Comparison of ENCODE assay signal across 22 mouse cellular contexts in genomic region chr1:193085541-193086020, GRCm38 (mm10). TPM values are rescaled to one million over a fixed set of nuclear protein-coding genes. Genes with fewer than 3 reads are reported as not detected.
DNase-seq lines count a peak whose midpoint lies in the region; ATAC-seq and TF ChIP-seq lines count a peak whose summit lies in the region.
"Had no signal": no experiment of that assay in that cellular context is flagged by ENCODE, and none has a peak within 500 bp of the region (broad histone marks: within the 10 kb centered on the region; RNA-seq: fewer than 3 reads in every experiment).

No protein-coding gene starts in this region.

- H3K36me3 ChIP-seq in midbrain, embryonic 14.5 days (ENCODE audit: control insufficient read depth, insufficient read depth, low read length), result no peaks in the 10 kb centered on the region
- H3K36me3 ChIP-seq: limb, embryonic 10.5 days; limb, embryonic 15.5 days; liver, embryonic 13.5 days; midbrain, embryonic 15.5 days; neural tube, embryonic 12.5 days had no signal

- no peak overlapping the region for H3K4me2 ChIP-seq in midbrain, embryonic 14.5 days (ENCODE audit: low read length)
- H3K4me2 ChIP-seq: forebrain, embryonic 13.5 days; limb, embryonic 15.5 days; liver, embryonic 13.5 days; midbrain, embryonic 15.5 days; neural tube, embryonic 12.5 days had no signal

- H3K9me3 ChIP-seq in midbrain, embryonic 14.5 days (ENCODE audit: control insufficient read depth, low read length), result no peaks in the 10 kb centered on the region
- H3K9me3 ChIP-seq: forebrain, embryonic 13.5 days; limb, embryonic 10.5 days; limb, embryonic 15.5 days; liver, embryonic 13.5 days; midbrain, embryonic 15.5 days; neural tube, embryonic 12.5 days had no signal

- H3K27ac ChIP-seq in gastrocnemius, adult 2 months, result peak overlapping the region; percentile 91
- H3K27ac ChIP-seq in cortical plate, adult 2 months (ENCODE audit: insufficient read depth, low read length), result peak overlapping the region; percentile 39
- H3K27ac ChIP-seq in midbrain, embryonic 14.5 days (replicated peaks; ENCODE audit: low read depth, low read length), result no peak overlapping the region
- H3K27ac ChIP-seq: forebrain, embryonic 13.5 days; limb, embryonic 10.5 days; liver, embryonic 13.5 days; midbrain, embryonic 15.5 days; neural tube, embryonic 12.5 days had no signal

- no peak for TF ChIP-seq POLR2A in cortical plate, adult 2 months (IDR thresholded peaks at IDR 0.05; ENCODE audit: extremely low read depth, insufficient read depth, low read length)

- WGBS in midbrain, embryonic 14.5 days, result 70% methylated on average over 5 of the region's 5 CpGs

- no peak for ATAC-seq in midbrain, embryonic 14.5 days (ENCODE audit: low FRiP score, low TSS enrichment)
- ATAC-seq: forebrain, embryonic 13.5 days; hindbrain, embryonic 16.5 days; midbrain, embryonic 15.5 days had no signal

- no peak overlapping the region for H3K9ac ChIP-seq in midbrain, embryonic 14.5 days (replicated peaks; ENCODE audit: low read length)
- H3K9ac ChIP-seq: forebrain, embryonic 13.5 days; limb, embryonic 15.5 days; liver, embryonic 13.5 days; midbrain, embryonic 15.5 days; neural tube, embryonic 12.5 days had no signal

- peak overlapping the region; percentile 42 for H3K4me3 ChIP-seq in gastrocnemius, adult 2 months
- no peak overlapping the region for H3K4me3 ChIP-seq in cortical plate, adult 2 months (ENCODE audit: insufficient read depth, low read length)
- H3K4me3 ChIP-seq in midbrain, embryonic 14.5 days (replicated peaks; ENCODE audit: low read depth, low read length), result no peak overlapping the region
- H3K4me3 ChIP-seq: forebrain, embryonic 13.5 days; layer of hippocampus, adult 2 months; limb, embryonic 10.5 days; limb, embryonic 15.5 days; liver, embryonic 13.5 days; midbrain, embryonic 15.5 days; neural tube, embryonic 12.5 days had no signal

- H3K4me1 ChIP-seq in cortical plate, adult 2 months (ENCODE audit: control insufficient read depth, insufficient read depth, low read length), result peaks cover 20% of the 10 kb centered on the region
- H3K4me1 ChIP-seq in midbrain, embryonic 14.5 days (ENCODE audit: control insufficient read depth, insufficient read depth, low read length), result peaks cover 12% of the 10 kb centered on the region
- H3K4me1 ChIP-seq: liver, embryonic 13.5 days had no signal

- DNase-seq in gastrocnemius, adult 2 months, result peak; percentile 64
- DNase-seq in gastrocnemius, adult 8-10 months (ENCODE audit: low spot score in 2 of 2), result no peak
- DNase-seq in heart, adult 9 months (ENCODE audit: low spot score in 2 of 2), result peak; percentile 19 to 24
- no peak for DNase-seq in heart, adult 8-10 months (ENCODE audit: low spot score)
- DNase-seq in midbrain, embryonic 14.5 days, result no peak
- DNase-seq in lung, adult 18-20 months, result no peak
- DNase-seq: adrenal gland, postnatal 36 days; cerebellum, adult 8-10 months; cerebellum, postnatal 25 days; gastrocnemius, postnatal 10 days; kidney, adult 18-20 months; kidney, postnatal 36 days; liver, embryonic 13.5 days; lung, adult 2 months had no signal

- intact Hi-C loops in gastrocnemius, adult 2 months (cut with DNase I), result loop anchor here (5.0 to 10.0 kb wide), 3 partner anchors 37 to 301 kb away; partner anchors contain the start of gene Syt14

- no peak for TF ChIP-seq CTCF in gastrocnemius, adult 2 months (IDR thresholded peaks at IDR 0.05)
- TF ChIP-seq CTCF in cortical plate, adult 2 months (IDR thresholded peaks at IDR 0.05; ENCODE audit: extremely low read depth, insufficient read depth, low read length), result no peak

- H3K27me3 ChIP-seq in midbrain, embryonic 14.5 days (ENCODE audit: control insufficient read depth, insufficient read depth, low read length), result no peaks in the 10 kb centered on the region
- H3K27me3 ChIP-seq: forebrain, embryonic 13.5 days; limb, embryonic 15.5 days; liver, embryonic 13.5 days; midbrain, embryonic 15.5 days; neural tube, embryonic 12.5 days had no signal

RNA-seq across cellular contexts. Expression of gene Diexf, which starts 44.5 kb away (rescaled TPM):
- 10 to 100 TPM; 10.2 to 13.6 TPM for total RNA-seq in gastrocnemius, adult 2 months (2021)
- 10 to 100 TPM in 1 of 4 experiments, 1 to 10 TPM in 3; 6.6 to 10.2 (median 8.1) TPM for total RNA-seq in gastrocnemius, adult 8-10 months (2022)
- total RNA-seq in heart, adult 8-10 months (2022), result 1 to 10 TPM; 7.4 to 9.8 (median 9.0) TPM
- 22.1 and 22.7 TPM in 2 replicates for polyA plus RNA-seq in cortical plate, adult 2 months (2012; rRNA removed)
- polyA plus RNA-seq in midbrain, embryonic 14.5 days (2014; fragmentation: Nextera tagmentation; extraction: Ambion mirVana), result 7.5 and 10.0 TPM in 2 replicates

RNA-seq across cellular contexts. Expression of gene Syt14, which starts 50.0 kb away (rescaled TPM):
- under 1 TPM; 0.05 to 0.20 TPM for total RNA-seq in gastrocnemius, adult 2 months (2021)
- total RNA-seq in gastrocnemius, adult 8-10 months (2022), result under 1 TPM; 0.07 to 0.22 (median 0.11) TPM
- total RNA-seq in heart, adult 8-10 months (2022), result under 1 TPM; 0.20 to 0.75 (median 0.23) TPM
- polyA plus RNA-seq in cortical plate, adult 2 months (2012; rRNA removed), result 5.8 and 6.5 TPM in 2 replicates
- polyA plus RNA-seq in midbrain, embryonic 14.5 days (2014; fragmentation: Nextera tagmentation; extraction: Ambion mirVana), result 10.9 and 12.4 TPM in 2 replicates

Comparison
In these comparisons a context has a peak if more than half of its experiments do, and no peak if none do; other contexts are left out.
1. DNase-seq: peak in gastrocnemius, adult 2 months (single experiment) and heart, adult 9 months (2 of 2); none in gastrocnemius, adult 8-10 months (0 of 2), heart, adult 8-10 months (single experiment), midbrain, embryonic 14.5 days (single experiment) and lung, adult 18-20 months (0 of 2).